Mouse (Mus musculus) testis, adult 2 months (tissue): ENCODE measurements around the gene Elof1.

Experiments used
- CTCF ChIP-seq: fragments of 200-500 bp; IDR thresholded peaks from 2 replicates; pipeline ENCODE4 v1.5.1; 2012; ENCODE audit warnings: low read depth, mild to moderate bottlenecking, inconsistent platforms, low read length, moderate library complexity; ENCODE audit not compliant: control insufficient read depth, insufficient read depth, insufficient replicate concordance
- POLR2A ChIP-seq: fragments of 200-500 bp; IDR thresholded peaks from 2 replicates; pipeline ENCODE4 v1.6.1; 2012; ENCODE audit warnings: low read depth, mild to moderate bottlenecking, inconsistent platforms, low read length, moderate library complexity; ENCODE audit not compliant: control insufficient read depth

DNA sequence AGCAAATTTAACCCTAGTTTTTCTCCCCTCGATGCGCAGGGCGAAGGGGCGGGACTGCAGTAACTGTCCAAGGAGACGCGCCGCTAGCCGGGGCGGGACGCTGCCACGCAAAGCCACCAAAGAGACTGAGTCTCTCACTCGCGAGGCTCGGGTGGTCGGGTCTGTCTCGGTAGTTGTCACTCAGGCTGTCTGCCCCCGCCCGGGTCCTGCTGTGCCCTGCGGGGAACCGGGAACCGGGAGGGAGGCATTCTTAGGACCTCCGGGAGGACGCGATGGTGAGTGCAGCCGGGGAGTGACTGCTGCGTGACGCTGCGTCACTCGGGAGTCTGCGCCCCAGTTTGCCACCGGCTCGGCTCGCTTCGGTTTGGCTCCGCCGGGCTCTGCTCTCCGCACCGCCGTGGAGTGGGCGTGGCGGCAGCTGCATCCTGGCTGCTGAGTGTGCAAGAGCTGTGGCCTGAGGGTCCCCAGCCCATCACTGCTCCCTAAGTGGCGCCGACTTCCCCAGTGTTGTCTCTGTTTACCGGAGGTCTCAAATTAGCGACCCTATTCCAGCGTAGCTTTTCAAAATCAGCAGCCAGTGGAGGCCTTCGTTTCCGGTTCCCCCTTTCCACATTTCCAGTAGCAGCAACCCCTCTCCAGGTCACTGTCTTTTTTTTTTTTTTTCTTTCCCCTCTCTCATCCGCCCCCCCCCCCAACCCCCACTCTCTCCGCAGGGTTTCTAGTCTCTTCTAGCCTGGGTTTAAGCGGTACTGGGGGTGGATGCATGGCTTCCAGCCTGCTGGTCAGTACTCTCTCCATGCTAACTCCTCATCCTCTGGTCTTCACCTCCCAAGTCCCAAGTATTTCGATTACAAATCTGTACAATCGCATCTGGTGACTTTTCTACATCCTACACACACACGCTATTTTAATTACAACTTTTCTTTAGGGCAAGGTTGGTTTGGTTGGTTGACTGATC lies 48.0 kb upstream of the Elof1 start:
- TF ChIP-seq POLR2A (no peak), CTCF (no peak)
